Mouse (Mus musculus) ES-E14 (cell line): ENCODE results near the gene Sec62. TPM values are rescaled to one million over a fixed set of nuclear protein-coding genes. Genes with fewer than 3 reads are reported as not detected.

Experiments used
- DNase-seq: peaks from one replicate; pipeline ENCODE4 v3.0.0-alpha.2; 2013; ENCODE audit warnings: low read depth, low spot score
- H3K27ac ChIP-seq: 2 replicates; pipeline ENCODE4 v1.5.1; 2012; ENCODE audit warnings: low read depth, mild to moderate bottlenecking, low read length, moderate library complexity, mixed read lengths; ENCODE audit not compliant: poor library complexity, insufficient read depth, severe bottlenecking
- H3K36me3 ChIP-seq: 2 replicates; pipeline ENCODE4 v1.6.1; 2012; ENCODE audit warnings: mild to moderate bottlenecking, low read length, moderate library complexity, mixed read lengths; ENCODE audit not compliant: control insufficient read depth, poor library complexity, insufficient read depth, severe bottlenecking
- H3K4me1 ChIP-seq, 2 experiments: fragments of 150-350 bp in 1 of 2; sonication (generic) in 1 of 2; 2 replicates each; pipeline ENCODE4 v1.6.1; 2012; ENCODE audit warnings: low read length in 2 of 2, mild to moderate bottlenecking in 1 of 2, mixed read lengths in 1 of 2; ENCODE audit not compliant: control insufficient read depth in 2 of 2, insufficient read depth in 2 of 2, poor library complexity in 1 of 2
- H3K4me3 ChIP-seq, 2 experiments: fragments of 150-350 bp in 1 of 2; sonication (generic) in 1 of 2; 2 replicates each; pipeline ENCODE4 v1.5.1; 2012; ENCODE audit warnings: low read length in 2 of 2, low read depth in 1 of 2, mild to moderate bottlenecking in 1 of 2, mixed read lengths in 1 of 2; ENCODE audit not compliant: insufficient read depth in 1 of 2, poor library complexity in 1 of 2, severe bottlenecking in 1 of 2
- H3K9ac ChIP-seq: 2 replicates; pipeline ENCODE4 v1.6.1; 2012; ENCODE audit warnings: low read depth, mild to moderate bottlenecking, low read length, mixed read lengths; ENCODE audit not compliant: poor library complexity, insufficient read depth, severe bottlenecking
- H3K9me3 ChIP-seq: fragments of 150-350 bp; sonication (generic); 2 replicates; pipeline ENCODE4 v1.6.1; 2012; ENCODE audit warnings: low read depth, mild to moderate bottlenecking, low read length; ENCODE audit not compliant: control insufficient read depth, insufficient read depth
- CHD2 ChIP-seq: IDR thresholded peaks from 2 replicates; pipeline ENCODE4 v1.6.1; 2014; ENCODE audit warnings: mild to moderate bottlenecking, low read depth, low read length, inconsistent platforms
- HCFC1 ChIP-seq: IDR thresholded peaks from 2 replicates; pipeline ENCODE4 v1.6.1; 2012; ENCODE audit warnings: low read length, inconsistent platforms, borderline replicate concordance; ENCODE audit not compliant: insufficient read depth
- MAFK ChIP-seq: IDR thresholded peaks from 2 replicates; pipeline ENCODE4 v1.6.1; 2014; ENCODE audit warnings: mild to moderate bottlenecking, low read depth, low read length, inconsistent platforms; ENCODE audit not compliant: insufficient read depth
- ZC3H11A ChIP-seq: IDR thresholded peaks from 2 replicates; pipeline ENCODE4 v1.6.1; 2012; ENCODE audit warnings: low read depth, mild to moderate bottlenecking, inconsistent platforms, low read length, borderline replicate concordance
- ZNF384 ChIP-seq: IDR thresholded peaks from 2 replicates; pipeline ENCODE4 v1.6.1; 2012; ENCODE audit warnings: low read depth, low read length, inconsistent platforms
- in situ Hi-C, 2 experiments: fragments of 600-800 bp; cut with MboI; formaldehyde crosslinking; loops; one replicate each; pipeline ENCODE4 v1.15.1; 2025; ENCODE audit warnings: low sequenced_read_pairs in 2 of 2, inconsistent platforms in 1 of 2; ENCODE audit not compliant: unreplicated experiment in 2 of 2
- total RNA-seq: library from RNA; depleted of rRNA; stranded (reverse); fragments of 300-350 nt; gene quantifications from 2 replicates; pipeline ENCODE4 v1.2.3, GENCODE M21; 2012

The Sec62 gene
- total RNA-seq, 1 experiment = 75.7 TPM

- no peak overlapping the region for H3K9ac ChIP-seq
- TF ChIP-seq ZNF384 = no peak
- TF ChIP-seq MAFK = no peak
- TF ChIP-seq CHD2 = no peak
- in situ Hi-C loops = no loop called here
Measured at GRCm38 (mm10) chr3:30860705-30861104, 68.0 kb downstream of the Sec62 start.

DNA sequence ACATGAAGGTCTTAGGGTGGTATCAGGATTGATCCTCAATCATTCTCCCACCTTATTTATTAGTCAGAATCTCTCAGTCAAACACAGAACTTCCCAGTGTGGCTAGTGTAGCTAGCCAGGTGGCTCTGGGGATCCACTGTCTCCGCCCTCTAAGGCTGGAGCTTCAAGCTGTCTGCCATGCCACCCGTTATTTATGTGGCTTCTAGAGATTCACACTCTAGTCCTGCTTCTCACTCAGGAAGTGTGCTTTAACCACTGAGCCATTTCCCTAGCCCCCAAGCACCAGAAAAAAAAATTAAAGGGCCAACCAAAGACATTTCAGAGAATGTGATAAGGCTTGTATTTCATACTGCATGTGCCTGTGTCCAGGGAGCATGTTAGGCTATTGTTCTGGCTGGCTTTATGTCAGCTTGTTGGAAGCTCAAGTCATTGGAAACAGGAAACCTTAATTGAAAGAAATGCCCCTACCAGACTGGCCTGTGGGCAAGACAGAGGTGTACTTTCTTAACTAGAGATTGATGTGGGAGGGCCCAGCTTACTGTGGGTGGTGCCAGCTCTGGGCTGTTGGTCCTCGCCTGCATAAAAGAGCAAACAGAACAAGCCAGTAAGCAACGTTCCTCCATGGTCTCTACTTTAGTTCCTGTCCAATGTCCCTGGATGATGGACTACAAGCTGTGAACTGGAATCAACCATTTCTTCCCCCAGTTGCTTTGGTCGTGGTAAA lies 71.2 kb downstream of the Sec62 start:
- H3K36me3 ChIP-seq = no peaks in the 10 kb centered on the region
- H3K9me3 ChIP-seq = no peaks in the 10 kb centered on the region
- DNase-seq = no peak
- no peak overlapping the region for H3K9ac ChIP-seq
- in situ Hi-C loops = no loop called here
- peaks cover 0 to 3% of the 10 kb centered on the region in 2 experiments; a peak in 1 of 4 replicates for H3K4me1 ChIP-seq
- H3K27ac ChIP-seq = no peak overlapping the region
- no peak overlapping the region for H3K4me3 ChIP-seq
- no peak for TF ChIP-seq ZC3H11A
- TF ChIP-seq CHD2 = no peak
- TF ChIP-seq MAFK = no peak
- TF ChIP-seq ZNF384 = no peak
- no peak for TF ChIP-seq HCFC1

More at GRCm38 (mm10) chr3:30860705-30861104, 68.0 kb downstream of the Sec62 start:
- Histone ChIP-seq H3K4me1 (peaks cover 3% of the 10 kb centered on the region in 2 experiments; a peak in 2 of 4 replicates), H3K36me3 (no peaks in the 10 kb centered on the region), H3K9me3 (no peaks in the 10 kb centered on the region), H3K4me3 (no peak overlapping the region), H3K27ac (no peak overlapping the region)
- no peak for DNase-seq

DNA sequence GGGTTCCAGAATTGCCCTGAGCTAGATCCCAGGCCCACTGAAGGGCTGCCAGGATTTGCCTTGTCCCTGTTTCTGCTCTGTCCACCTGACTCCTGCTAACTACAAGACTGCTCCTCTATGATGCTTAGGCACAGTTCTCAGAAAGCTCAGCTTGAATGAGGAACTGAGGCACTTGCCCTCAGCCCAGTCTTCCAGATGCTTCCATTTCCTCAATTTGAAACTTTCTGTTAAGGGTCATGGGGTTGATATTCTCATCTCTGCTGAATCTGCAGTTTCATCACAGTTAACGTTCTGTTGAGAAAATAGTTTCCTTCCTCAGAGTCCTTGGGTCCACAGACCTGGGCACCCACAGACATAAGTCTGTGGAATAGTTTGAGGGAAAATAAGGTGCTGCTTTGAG lies 72.0 kb downstream of the Sec62 start:
- no peak for TF ChIP-seq ZNF384
- no peak for TF ChIP-seq HCFC1
- no peaks in the 10 kb centered on the region for H3K36me3 ChIP-seq
- no peak overlapping the region for H3K9ac ChIP-seq
- no peak overlapping the region for H3K4me3 ChIP-seq
- no peaks in the 10 kb centered on the region for H3K9me3 ChIP-seq
- DNase-seq = no peak
- no peak overlapping the region for H3K27ac ChIP-seq
- in situ Hi-C loops = no loop called here
- peaks cover 0 to 3% of the 10 kb centered on the region in 2 experiments; a peak in 1 of 4 replicates for H3K4me1 ChIP-seq

GRCm38 (mm10) chr3:30868176-30868575 lies 75.5 kb downstream of the Sec62 start:
- Histone ChIP-seq H3K4me1 (peaks cover 0 to 2% of the 10 kb centered on the region in 2 experiments; a peak in 1 of 4 replicates), H3K9ac (no peak overlapping the region), H3K9me3 (no peaks in the 10 kb centered on the region), H3K4me3 (no peak overlapping the region), H3K27ac (no peak overlapping the region), H3K36me3 (no peaks in the 10 kb centered on the region)
- no peak for DNase-seq
- in situ Hi-C loops = no loop called here
- TF ChIP-seq HCFC1 (no peak), CHD2 (no peak), ZC3H11A (no peak), ZNF384 (no peak), MAFK (no peak)

- TF ChIP-seq ZNF384 (no peak), CHD2 (no peak), MAFK (no peak), HCFC1 (no peak), ZC3H11A (no peak)
- in situ Hi-C loops = no loop called here
- Histone ChIP-seq H3K36me3 (no peaks in the 10 kb centered on the region), H3K9ac (no peak overlapping the region), H3K27ac (no peak overlapping the region), H3K4me3 (no peak overlapping the region), H3K9me3 (no peaks in the 10 kb centered on the region), H3K4me1 (peaks cover 0 to 2% of the 10 kb centered on the region in 2 experiments; a peak in 1 of 4 replicates)
- no peak for DNase-seq
Measured at GRCm38 (mm10) chr3:30868625-30869024, 76.0 kb downstream of the Sec62 start.
